14 mouse cellular contexts compared by ENCODE assay signal in the genomic region with DNA sequence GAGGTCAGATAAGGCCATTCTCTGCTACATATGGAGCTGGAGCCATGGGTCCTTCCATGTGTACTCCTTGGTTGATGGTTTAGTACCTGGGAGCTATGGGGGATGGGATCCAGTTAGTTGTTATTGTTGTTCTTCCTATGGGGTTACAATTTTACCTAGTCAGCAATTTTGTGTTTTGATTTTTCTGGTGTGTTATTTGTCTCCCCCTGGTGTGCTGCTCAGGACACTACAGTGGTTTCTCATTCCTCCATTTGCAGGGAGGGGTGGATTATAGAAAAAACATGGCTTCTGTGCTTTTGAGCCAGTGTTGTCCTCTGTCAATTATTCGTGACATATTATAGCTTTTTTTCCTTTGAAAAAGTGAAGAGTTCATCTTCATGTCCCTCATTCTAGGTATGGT. TPM values are rescaled to one million over a fixed set of nuclear protein-coding genes. Genes with fewer than 3 reads are reported as not detected.
A peak's percentile ranks its signal among the peaks of the same experiment; 100 is the strongest.
DNase-seq lines count a peak whose midpoint lies in the region; ATAC-seq and TF ChIP-seq lines count a peak whose summit lies in the region.
"Had no signal": no experiment of that assay in that cellular context is flagged by ENCODE, and none has a peak within 500 bp of the region (broad histone marks: within the 10 kb centered on the region; RNA-seq: fewer than 3 reads in every experiment).

No protein-coding gene starts in this region.

- H3K4me3 ChIP-seq in lung, postnatal 0 days (ENCODE audit: low read depth, low read length): no peak overlapping the region
- H3K4me3 ChIP-seq: embryonic facial prominence, embryonic 13.5 days; hindbrain, embryonic 10.5 days; limb, embryonic 15.5 days; megakaryocyte, embryonic 14.5 days had no signal

- no peaks in the 10 kb centered on the region for H3K9me3 ChIP-seq in lung, postnatal 0 days (ENCODE audit: low read length)
- H3K9me3 ChIP-seq: embryonic facial prominence, embryonic 13.5 days; G1E; hindbrain, embryonic 10.5 days; limb, embryonic 15.5 days; megakaryocyte, embryonic 14.5 days had no signal

- no peaks in the 10 kb centered on the region for H3K4me1 ChIP-seq in lung, postnatal 0 days (ENCODE audit: insufficient read depth, low read depth, low read length)
- H3K4me1 ChIP-seq: embryonic facial prominence, embryonic 13.5 days; hindbrain, embryonic 10.5 days; limb, embryonic 15.5 days; megakaryocyte, embryonic 14.5 days had no signal

- no peak overlapping the region for H3K4me2 ChIP-seq in lung, postnatal 0 days (replicated peaks; ENCODE audit: low read depth, low read length)
- H3K4me2 ChIP-seq: embryonic facial prominence, embryonic 13.5 days; limb, embryonic 15.5 days had no signal

- no peaks in the 10 kb centered on the region for H3K27me3 ChIP-seq in lung, postnatal 0 days (replicated peaks; ENCODE audit: insufficient read depth, low read length)
- H3K27me3 ChIP-seq: embryonic facial prominence, embryonic 13.5 days; limb, embryonic 15.5 days; megakaryocyte, embryonic 14.5 days had no signal

- TF ChIP-seq EP300 in lung, postnatal 0 days (IDR thresholded peaks at IDR 0.05): no peak

- no peak overlapping the region for H3K27ac ChIP-seq in lung, postnatal 0 days (ENCODE audit: low read length)
- H3K27ac ChIP-seq: embryonic facial prominence, embryonic 13.5 days; hindbrain, embryonic 10.5 days; limb, embryonic 15.5 days had no signal

- no peaks in the 10 kb centered on the region for H3K36me3 ChIP-seq in lung, postnatal 0 days (ENCODE audit: insufficient read depth, low read length)
- H3K36me3 ChIP-seq: embryonic facial prominence, embryonic 13.5 days; G1E; hindbrain, embryonic 10.5 days; limb, embryonic 15.5 days had no signal

- peak; percentile 4 for DNase-seq in embryo, embryonic 10.5 days (ENCODE audit: low spot score)
- DNase-seq in embryo, embryonic 9.5 days (ENCODE audit: extremely low spot score): no peak
- DNase-seq in lung, postnatal 0 days (ENCODE audit: low spot score): no peak
- DNase-seq in lung, adult 18-20 months: no peak
- peak; percentile 7 for DNase-seq in brain, adult 2 months (ENCODE audit: low read depth, low spot score)
- DNase-seq in thymus, postnatal 25 days: peak; percentile 22
- DNase-seq in right cerebral cortex, postnatal 10 days (ENCODE audit: low spot score in 2 of 2): no peak
- DNase-seq: gastrocnemius, postnatal 14 days had no signal

- WGBS in lung, postnatal 0 days: 52% methylated on average over 1 of the region's 1 CpGs

- peak; percentile 13; the same call in 1 of the 2 replicates for TF ChIP-seq CTCF in lung, postnatal 0 days (IDR thresholded peaks at IDR 0.05)

- H3K9ac ChIP-seq in lung, postnatal 0 days (replicated peaks; ENCODE audit: low read depth): no peak overlapping the region
- H3K9ac ChIP-seq: embryonic facial prominence, embryonic 13.5 days; limb, embryonic 15.5 days had no signal

- ATAC-seq in lung, postnatal 0 days: no peak
- ATAC-seq in erythroid progenitor cell, adult 5-6 weeks (replicated peaks; ENCODE audit: low FRiP score, poor library complexity, severe bottlenecking): no peak

RNA-seq across cellular contexts. Expression of a gene that starts 38.7 kb away (rescaled TPM):
- 0.79 and 0.87 TPM in 2 replicates for polyA plus RNA-seq in lung, postnatal 0 days (2015; fragmentation: Nextera tagmentation; extraction: Ambion mirVana)
- 1.3 and 1.8 TPM in 2 replicates for total RNA-seq in erythroid progenitor cell, adult 5-6 weeks (2015; ENCODE audit: low replicate concordance)
- 0.51 TPM in 1 of 2 replicates, not detected in the other for total RNA-seq in erythroid progenitor cell, adult 5-6 weeks (2017; ENCODE audit: low replicate concordance)
- total RNA-seq: G1E had no signal
- polyA plus RNA-seq: G1E had no signal

Comparison
In these comparisons a context has a peak if more than half of its experiments do, and no peak if none do; other contexts are left out.
1. DNase-seq: peak in embryo, embryonic 10.5 days (single experiment), brain, adult 2 months (single experiment) and thymus, postnatal 25 days (single experiment); none in embryo, embryonic 9.5 days (single experiment), lung, postnatal 0 days (single experiment), lung, adult 18-20 months (0 of 2) and right cerebral cortex, postnatal 10 days (0 of 2).